Mouse (Mus musculus): Measurements from ENCODE around the gene Mia2.

GRCm38 (mm10) chr12:59135096-59135495 is 39.5 kb downstream of the Mia2 start:
- TF ChIP-seq POLR2A (IDR thresholded peaks at IDR 0.05; ENCODE audit: insufficient read depth, low read depth, low read length) (no peak), CTCF (IDR thresholded peaks at IDR 0.05) (no peak)

Measured in heart, adult 2 months (tissue).